Mouse (Mus musculus): ENCODE results near the gene Klra6.
"Not testable (repeated sequence)": the region's sequence is repeated elsewhere in the genome, so short reads cannot be mapped to it uniquely, and the experiment has no call there.

The Klra6 gene

GRCm38 (mm10) chr6:130026854-130027253 is at the start of gene Klra6:
TSS of gene Klra6 (minus strand) at chr6:130026954.
- DNase-seq (ENCODE audit: low read depth, low spot score), result no peak

DNA sequence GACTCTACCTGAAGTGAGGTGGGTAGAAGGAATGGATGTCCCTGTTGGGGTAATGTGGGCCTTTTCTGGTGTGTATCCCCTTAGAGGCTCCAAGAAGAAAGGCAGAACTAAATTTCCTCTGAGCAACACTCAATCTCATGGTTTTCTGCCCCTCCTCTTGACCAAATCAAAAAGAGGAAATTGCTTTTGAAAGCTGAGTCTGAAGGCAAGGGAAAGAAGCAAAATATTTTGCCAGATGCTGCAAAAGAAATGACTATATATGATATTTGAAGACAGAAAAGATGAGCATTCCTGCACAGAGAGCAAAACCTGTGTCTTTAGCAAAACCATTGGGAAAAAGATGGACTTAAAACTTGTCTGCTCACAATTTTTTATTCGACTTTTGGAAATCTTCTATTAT is 40.4 kb upstream of the Klra6 start, which contains the start of gene Klra4:
Gene Klra4, minus strand, starts transcription at position 101 of the 400 bp plus-strand sequence.
- DNase-seq (ENCODE audit: low read depth, low spot score), result not testable (repeated sequence)

DNA sequence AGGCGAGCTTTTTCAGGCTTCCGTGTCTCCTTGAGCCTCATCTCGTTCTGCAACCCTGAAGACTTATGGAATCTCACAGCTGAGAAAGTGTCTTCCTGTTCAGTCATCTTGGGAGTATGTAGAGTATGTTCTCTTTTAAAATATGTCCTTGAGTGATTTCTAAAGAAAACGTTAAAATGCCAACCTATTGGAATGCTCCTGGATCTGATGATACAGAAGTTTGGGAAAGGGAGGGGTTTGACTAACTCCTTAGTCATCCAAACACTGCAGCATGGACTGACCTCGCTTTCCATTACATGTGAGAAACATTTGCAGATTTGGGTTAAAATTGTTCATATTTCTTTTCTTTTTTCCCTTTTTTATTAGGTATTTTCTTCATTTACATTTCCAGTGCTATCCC is 38.4 kb upstream of the Klra6 start:
- DNase-seq (ENCODE audit: low read depth, low spot score), result no peak

GRCm38 (mm10) chr6:130035146-130035545 is 8.4 kb upstream of the Klra6 start:
- DNase-seq (ENCODE audit: low read depth, low spot score), result not testable (repeated sequence)

GRCm38 (mm10) chr6:130031493-130032089 is 4.8 kb upstream of the Klra6 start:
- not testable (repeated sequence) for DNase-seq (ENCODE audit: low read depth, low spot score)
